Mouse (Mus musculus) bone marrow macrophage, adult 2 months (primary cell): ENCODE measurements around the gene Gm29797.

Experiments
- CTCF ChIP-seq: IDR thresholded peaks from 2 replicates; pipeline ENCODE4 v1.5.1; 2012; ENCODE audit warnings: low read depth, mild to moderate bottlenecking, low read length, moderate library complexity
- POLR2A ChIP-seq: IDR thresholded peaks from 2 replicates; pipeline ENCODE4 v1.6.1; 2012; ENCODE audit warnings: mild to moderate bottlenecking, low read depth, low read length, borderline replicate concordance

DNA sequence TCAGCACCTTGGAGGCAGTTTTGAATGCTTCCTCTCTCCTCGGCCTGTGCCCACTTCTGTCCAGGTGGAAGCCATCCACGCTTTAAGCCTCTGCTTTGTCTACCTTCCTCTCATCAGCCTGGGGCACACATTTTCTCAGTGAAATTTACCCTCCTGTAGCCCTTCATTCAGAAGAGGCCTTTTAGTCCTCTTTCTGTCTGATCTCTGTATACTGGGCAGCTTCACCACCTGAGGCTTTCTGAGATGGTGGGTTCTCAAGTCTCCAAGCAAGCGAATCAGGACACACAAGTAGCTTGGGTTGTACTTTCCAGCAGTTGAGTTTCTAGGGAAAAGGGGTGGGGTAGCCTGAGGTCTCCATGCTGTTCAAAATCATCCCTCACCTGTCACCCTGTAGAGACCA lies 35.5 kb downstream of the Gm29797 start:
- no peak for TF ChIP-seq CTCF
- TF ChIP-seq POLR2A: no peak
